Mouse (Mus musculus) hematopoietic multipotent progenitor cell, adult 10-12 weeks (in vitro differentiated cells): ENCODE data around the gene Phc1. TPM values are rescaled to one million over a fixed set of nuclear protein-coding genes. Genes with fewer than 3 reads are reported as not detected.

Source experiments
- polyA plus RNA-seq: library from polyadenylated mRNA; stranded (reverse); fragments of >175 nt; gene quantifications from 2 replicates; pipeline ENCODE4 v1.2.3, GENCODE M21; 2012; ENCODE audit warnings: low replicate concordance

The Phc1 gene
- 5.0 and 39.1 TPM in 2 replicates for polyA plus RNA-seq

GRCm38 (mm10) chr6:122340349-122341000 is at the start of gene Phc1:
TSS of gene Phc1 (minus strand) at chr6:122340561.

GRCm38 (mm10) chr6:122308505-122309393 is 31.6 kb downstream of the Phc1 start, which contains the start of gene M6pr:
TSS of gene M6pr (plus strand) at chr6:122308720.

GRCm38 (mm10) chr6:122282782-122283181 is 57.6 kb downstream of the Phc1 start, which contains the start of gene Klrg1:
TSS of gene Klrg1 (minus strand) at chr6:122282882.

Other genes with a start within 250 kb of the Phc1 start
- 0.48 and 0.53 TPM in 2 replicates for gene Klrg1, start 57.7 kb downstream of the Phc1 start, polyA plus RNA-seq
- 15.9 and 23.8 TPM in 2 replicates for gene M6pr, start 31.8 kb downstream of the Phc1 start, polyA plus RNA-seq
- gene Rimklb, start 158.2 kb upstream of the Phc1 start, polyA plus RNA-seq = 0.05 TPM in 1 of 2 replicates, not detected in the other
- gene Mfap5, start 165.3 kb upstream of the Phc1 start, polyA plus RNA-seq = not detected in 2 replicates
- gene Aicda, start 213.2 kb upstream of the Phc1 start, polyA plus RNA-seq = 0.16 and 1.1 TPM in 2 replicates